Mouse (Mus musculus) E14TG2a.4 (cell line): ENCODE measurements around the gene Zfp819.

Experiments used
- CTCF ChIP-seq: conservative IDR thresholded peaks from 2 replicates; pipeline ENCODE4 v1.5.1; 2014; ENCODE audit warnings: low read length
- POU5F1 ChIP-seq: IDR thresholded peaks from 2 replicates; pipeline ENCODE4 v1.6.1; 2014; ENCODE audit warnings: low read length, borderline replicate concordance

- TF ChIP-seq CTCF (no peak), POU5F1 (no peak)
Observed at GRCm38 (mm10) chr7:43601884-43602283, 5.1 kb upstream of the Zfp819 start.
